Mouse (Mus musculus): ENCODE results near the gene 4932438H23Rik. TPM values are rescaled to one million over a fixed set of nuclear protein-coding genes. Genes with fewer than 3 reads are reported as not detected.

Gene 4932438H23Rik
- polyA plus RNA-seq, 1 experiment, result 0.01 TPM

GRCm38 (mm10) chr16:91103386-91103785 is 8.5 kb upstream of the 4932438H23Rik start:
- Histone ChIP-seq H3K4me2 (ENCODE audit: low read depth) (no peak overlapping the region), H3ac (ENCODE audit: control insufficient read depth, insufficient read length) (no peak overlapping the region), H3K27me3 (ENCODE audit: control insufficient read depth, insufficient read depth, insufficient read length) (peaks cover 28% of the 10 kb centered on the region), H3K36me3 (ENCODE audit: control insufficient read depth, insufficient read depth) (no peaks in the 10 kb centered on the region), H3K4me3 (no peak overlapping the region), H3K79me2 (ENCODE audit: control insufficient read depth, insufficient read depth) (no peaks in the 10 kb centered on the region)
- no peak for TF ChIP-seq POLR2A (IDR thresholded peaks at IDR 0.05; ENCODE audit: insufficient read length, low read depth)
- no peak for TF ChIP-seq MYOD1 (IDR thresholded peaks at IDR 0.05; ENCODE audit: control insufficient read depth in 1 of 3, insufficient read length in 2 of 3, low read depth in 2 of 3)
- TF ChIP-seq REST (IDR thresholded peaks at IDR 0.05; ENCODE audit: insufficient read depth, insufficient read length), result no peak

GRCm38 (mm10) chr16:91100484-91100883 is 5.6 kb upstream of the 4932438H23Rik start:
- peaks cover 33% of the 10 kb centered on the region for H3K27me3 ChIP-seq (ENCODE audit: control insufficient read depth, insufficient read depth, insufficient read length)
- H3K79me2 ChIP-seq (ENCODE audit: control insufficient read depth, insufficient read depth), result no peaks in the 10 kb centered on the region
- H3K4me2 ChIP-seq (ENCODE audit: low read depth), result no peak overlapping the region
- no peak overlapping the region for H3K4me3 ChIP-seq
- TF ChIP-seq CEBPB (IDR thresholded peaks at IDR 0.05; ENCODE audit: insufficient read depth, poor library complexity, severe bottlenecking) (no peak), POLR2A (IDR thresholded peaks at IDR 0.05; ENCODE audit: insufficient read length, low read depth) (no peak)
- no peaks in the 10 kb centered on the region for H3K36me3 ChIP-seq (ENCODE audit: control insufficient read depth, insufficient read depth)
- H3ac ChIP-seq (ENCODE audit: control insufficient read depth, insufficient read length), result no peak overlapping the region

DNA sequence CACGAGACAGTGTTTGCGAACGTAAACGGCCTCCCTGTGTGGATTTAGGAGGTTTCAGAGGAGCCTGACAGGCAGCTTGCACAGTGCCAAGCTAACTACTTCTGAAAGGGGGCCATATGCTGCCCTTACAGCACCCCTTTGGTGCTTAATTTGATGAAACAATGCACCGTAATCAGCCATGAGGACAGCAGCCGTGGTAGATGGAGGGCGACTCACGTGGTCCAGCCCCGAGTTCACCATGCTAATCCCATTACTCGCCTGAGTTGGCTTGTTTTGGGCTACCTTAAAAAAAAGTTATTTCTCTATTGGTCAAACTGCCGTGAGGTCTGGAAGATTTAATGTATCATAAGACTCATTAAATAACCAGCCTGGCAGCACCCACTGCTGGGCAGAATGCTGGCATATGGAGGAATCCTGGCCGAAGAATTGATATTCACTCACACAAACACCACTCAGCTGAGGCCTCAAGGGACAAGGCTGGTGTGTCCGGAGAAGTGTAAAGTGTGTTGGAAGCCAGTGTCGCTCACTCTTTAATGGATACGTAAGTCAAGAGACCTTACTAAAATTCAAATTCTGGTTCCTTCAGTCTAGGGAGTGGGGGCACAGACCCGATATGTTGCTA is 4.6 kb upstream of the 4932438H23Rik start:
- H3K79me2 ChIP-seq (ENCODE audit: control insufficient read depth, insufficient read depth), result no peaks in the 10 kb centered on the region
- H3K4me2 ChIP-seq (ENCODE audit: low read depth), result no peak overlapping the region
- TF ChIP-seq POLR2AphosphoS2 (IDR thresholded peaks at IDR 0.05; ENCODE audit: insufficient read length, low read depth), result no peak
- TF ChIP-seq MAX (IDR thresholded peaks at IDR 0.05; ENCODE audit: low read depth), result no peak
- no peak for TF ChIP-seq SRF (IDR thresholded peaks at IDR 0.05; ENCODE audit: control insufficient read depth, insufficient read length, low read depth)
- TF ChIP-seq POLR2A (IDR thresholded peaks at IDR 0.05; ENCODE audit: insufficient read length, low read depth), result no peak
- TF ChIP-seq USF1 (IDR thresholded peaks at IDR 0.05; ENCODE audit: low read depth), result no peak
- no peak for TF ChIP-seq CEBPB (IDR thresholded peaks at IDR 0.05; ENCODE audit: insufficient read depth, poor library complexity, severe bottlenecking)
- no peak for TF ChIP-seq E2F4 (IDR thresholded peaks at IDR 0.05; ENCODE audit: insufficient read depth)
- no peak for TF ChIP-seq TCF3 (IDR thresholded peaks at IDR 0.05; ENCODE audit: insufficient read length, low read depth)
- TF ChIP-seq TCF12 (IDR thresholded peaks at IDR 0.05; ENCODE audit: insufficient read depth, poor library complexity, severe bottlenecking), result no peak
- no peak for TF ChIP-seq MYOG (IDR thresholded peaks at IDR 0.05; ENCODE audit: control insufficient read depth in 1 of 3, insufficient read depth in 1 of 3, insufficient read length in 2 of 3, low read depth in 2 of 3)
- H3K27me3 ChIP-seq (ENCODE audit: control insufficient read depth, insufficient read depth, insufficient read length), result peaks cover 37% of the 10 kb centered on the region
- no peak overlapping the region for H3K4me3 ChIP-seq
- H3K36me3 ChIP-seq (ENCODE audit: control insufficient read depth, insufficient read depth), result no peaks in the 10 kb centered on the region
- H3ac ChIP-seq (ENCODE audit: control insufficient read depth, insufficient read length), result no peak overlapping the region

GRCm38 (mm10) chr16:91097858-91098257 is 2.9 kb upstream of the 4932438H23Rik start:
- no peak overlapping the region for H3ac ChIP-seq (ENCODE audit: control insufficient read depth, insufficient read length)
- no peak overlapping the region for H3K4me2 ChIP-seq (ENCODE audit: low read depth)
- TF ChIP-seq TCF12 (IDR thresholded peaks at IDR 0.05; ENCODE audit: insufficient read depth, poor library complexity, severe bottlenecking), result no peak
- TF ChIP-seq POLR2A (IDR thresholded peaks at IDR 0.05; ENCODE audit: insufficient read length, low read depth), result no peak
- TF ChIP-seq MYOG (IDR thresholded peaks at IDR 0.05; ENCODE audit: control insufficient read depth in 1 of 3, insufficient read depth in 1 of 3, insufficient read length in 2 of 3, low read depth in 2 of 3), result no peak
- no peak for TF ChIP-seq TCF3 (IDR thresholded peaks at IDR 0.05; ENCODE audit: insufficient read length, low read depth)
- no peak for TF ChIP-seq CEBPB (IDR thresholded peaks at IDR 0.05; ENCODE audit: insufficient read depth, poor library complexity, severe bottlenecking)
- TF ChIP-seq E2F4 (IDR thresholded peaks at IDR 0.05; ENCODE audit: insufficient read depth), result no peak
- TF ChIP-seq USF1 (IDR thresholded peaks at IDR 0.05; ENCODE audit: low read depth), result no peak
- TF ChIP-seq MYOD1 (IDR thresholded peaks at IDR 0.05; ENCODE audit: control insufficient read depth in 1 of 3, insufficient read length in 2 of 3, low read depth in 2 of 3), result no peak
- TF ChIP-seq POLR2AphosphoS2 (IDR thresholded peaks at IDR 0.05; ENCODE audit: insufficient read length, low read depth), result no peak
- TF ChIP-seq REST (IDR thresholded peaks at IDR 0.05; ENCODE audit: insufficient read depth, insufficient read length), result no peak
- no peak for TF ChIP-seq MAX (IDR thresholded peaks at IDR 0.05; ENCODE audit: low read depth)
- no peak for TF ChIP-seq SRF (IDR thresholded peaks at IDR 0.05; ENCODE audit: control insufficient read depth, insufficient read length, low read depth)
- H3K36me3 ChIP-seq (ENCODE audit: control insufficient read depth, insufficient read depth), result no peaks in the 10 kb centered on the region
- H3K79me2 ChIP-seq (ENCODE audit: control insufficient read depth, insufficient read depth), result no peaks in the 10 kb centered on the region
- no peak overlapping the region for H3K4me3 ChIP-seq
- H3K27me3 ChIP-seq (ENCODE audit: control insufficient read depth, insufficient read depth, insufficient read length), result peaks cover 29% of the 10 kb centered on the region

- no peak overlapping the region for H3ac ChIP-seq (ENCODE audit: control insufficient read depth, insufficient read length)
- H3K27me3 ChIP-seq (ENCODE audit: control insufficient read depth, insufficient read depth, insufficient read length), result peaks cover 23% of the 10 kb centered on the region
- H3K4me2 ChIP-seq (ENCODE audit: low read depth), result no peak overlapping the region
- no peaks in the 10 kb centered on the region for H3K79me2 ChIP-seq (ENCODE audit: control insufficient read depth, insufficient read depth)
- H3K36me3 ChIP-seq (ENCODE audit: control insufficient read depth, insufficient read depth), result no peaks in the 10 kb centered on the region
- H3K4me3 ChIP-seq, result no peak overlapping the region
- TF ChIP-seq MAX (IDR thresholded peaks at IDR 0.05; ENCODE audit: low read depth), result no peak
- no peak for TF ChIP-seq TCF3 (IDR thresholded peaks at IDR 0.05; ENCODE audit: insufficient read length, low read depth)
- TF ChIP-seq REST (IDR thresholded peaks at IDR 0.05; ENCODE audit: insufficient read depth, insufficient read length), result no peak
- TF ChIP-seq E2F4 (IDR thresholded peaks at IDR 0.05; ENCODE audit: insufficient read depth), result no peak
- no peak for TF ChIP-seq MYOD1 (IDR thresholded peaks at IDR 0.05; ENCODE audit: control insufficient read depth in 1 of 3, insufficient read length in 2 of 3, low read depth in 2 of 3)
- no peak for TF ChIP-seq SRF (IDR thresholded peaks at IDR 0.05; ENCODE audit: control insufficient read depth, insufficient read length, low read depth)
Observed at GRCm38 (mm10) chr16:91096984-91097506, 2.1 kb upstream of the 4932438H23Rik start.

All from myocyte (in vitro differentiated cells).